Mouse (Mus musculus): ENCODE data around the gene Ctbs.

GRCm38 (mm10) chr3:146435533-146435932 lies 14.1 kb upstream of the Ctbs start:
- no peak for TF ChIP-seq CTCF (IDR thresholded peaks at IDR 0.05; ENCODE audit: extremely low read depth, insufficient read depth, low read length)
- TF ChIP-seq POLR2A (IDR thresholded peaks at IDR 0.05; ENCODE audit: extremely low read depth, insufficient read depth, low read length) = no peak

All from cortical plate, adult 2 months (tissue).